Mouse (Mus musculus) stomach, postnatal 0 days (tissue): ENCODE measurements at regions not wholly inside any gene's neighbourhood (a gene's known extent, or its start where the extent isn't known, plus 50 kb on each side); places are given as distances from the start of the nearest gene placed in this dataset.

Experiments
- CTCF ChIP-seq: IDR thresholded peaks from 2 replicates; pipeline ENCODE4 v1.5.1; 2016; ENCODE audit warnings: antibody characterized with exemption, low read depth, mild to moderate bottlenecking, moderate library complexity
- EP300 ChIP-seq: optimal IDR thresholded peaks from 2 replicates; pipeline ENCODE3; 2016; ENCODE audit warnings: antibody characterized with exemption

DNA sequence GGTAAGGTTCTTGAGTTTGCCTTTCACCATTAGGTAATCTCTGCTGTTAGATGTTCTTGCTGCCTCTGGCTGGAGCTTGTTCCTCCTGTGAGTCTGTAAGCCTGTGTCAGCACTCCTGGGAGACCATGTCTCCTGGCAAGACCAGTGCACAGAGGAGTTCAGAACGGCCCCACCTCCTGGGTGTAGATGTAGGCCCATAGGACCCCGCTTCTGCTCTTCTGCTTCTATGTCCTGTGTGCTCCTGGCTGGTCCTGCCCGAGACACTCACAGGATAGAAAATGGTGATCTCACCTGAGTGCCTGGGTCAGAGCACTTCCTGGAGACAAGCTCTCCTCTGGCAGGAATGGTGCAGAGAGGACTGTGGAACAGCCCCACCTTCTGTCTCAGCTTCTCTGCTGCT is 422.2 kb upstream of the Irak1bp1 start:
- TF ChIP-seq CTCF (no peak), EP300 (no peak)
